Mouse (Mus musculus) gastrocnemius, postnatal 14 days (tissue): Measurements from ENCODE around the gene Serpina3m. TPM values are rescaled to one million over a fixed set of nuclear protein-coding genes. Genes with fewer than 3 reads are reported as not detected.
"Not testable (repeated sequence)": the region's sequence is repeated elsewhere in the genome, so short reads cannot be mapped to it uniquely, and the experiment has no call there.

ENCODE experiments used
- DNase-seq: peaks from one replicate; pipeline ENCODE4 v3.0.0; 2021; ENCODE audit warnings: mixed read lengths
- intact Hi-C: fragments of 180-260 bp; cut with DNase I; formaldehyde crosslinking; loops from one replicate; pipeline ENCODE4 v1.15.1; 2025; ENCODE audit warnings: low total_unique reads
- total RNA-seq, 2 experiments: library from RNA; stranded (reverse); gene quantifications; 2 replicates each; pipeline ENCODE4 v1.2.3; 2021

The Serpina3m gene
- total RNA-seq, 2 experiments from 2014 or later = not detected

GRCm38 (mm10) chr12:104381071-104381604 is 42.9 kb downstream of the Serpina3m start:
- DNase-seq, intact Hi-C loops: not testable (repeated sequence)

- intact Hi-C loops, DNase-seq: not testable (repeated sequence)
Measured at GRCm38 (mm10) chr12:104385987-104386386, 47.7 kb downstream of the Serpina3m start.

GRCm38 (mm10) chr12:104386878-104387277 is 48.6 kb downstream of the Serpina3m start:
- DNase-seq, intact Hi-C loops: not testable (repeated sequence)

GRCm38 (mm10) chr12:104388477-104388876 is 50.2 kb downstream of the Serpina3m start:
- intact Hi-C loops = no loop called here
- DNase-seq = no peak

GRCm38 (mm10) chr12:104391057-104391456 is 52.8 kb downstream of the Serpina3m start:
- intact Hi-C loops, DNase-seq: not testable (repeated sequence)

- intact Hi-C loops = no loop called here
Measured at GRCm38 (mm10) chr12:104403968-104404367, 65.7 kb downstream of the Serpina3m start.

GRCm38 (mm10) chr12:104406454-104406885 is 68.2 kb downstream of the Serpina3m start, which contains the start of gene Serpina3n:
Gene Serpina3n, plus strand, starts transcription at chr12:104406729.
- no peak for DNase-seq
- intact Hi-C loops = no loop called here

More at GRCm38 (mm10) chr12:104403968-104404367, 65.7 kb downstream of the Serpina3m start:
- no peak for DNase-seq

GRCm38 (mm10) chr12:104412507-104412906 is 74.2 kb downstream of the Serpina3m start:
- intact Hi-C loops = loop anchor here (10.0 kb wide), 1 partner anchor 338 kb away; no protein-coding TSS in a partner anchor
- DNase-seq = no peak

- DNase-seq = no peak
- intact Hi-C loops = loop anchor here (10.0 kb wide), 1 partner anchor 340 kb away; no protein-coding TSS in a partner anchor
Measured at GRCm38 (mm10) chr12:104414576-104414975, 76.3 kb downstream of the Serpina3m start.

- DNase-seq = peak; percentile 49
- intact Hi-C loops = loop anchor here (10.0 kb wide), 1 partner anchor 341 kb away; no protein-coding TSS in a partner anchor
Measured at GRCm38 (mm10) chr12:104415625-104416315, 77.5 kb downstream of the Serpina3m start.

- intact Hi-C loops = loop anchor here (10.0 kb wide), 1 partner anchor 344 kb away; no protein-coding TSS in a partner anchor
- DNase-seq = peak; percentile 75
Measured at GRCm38 (mm10) chr12:104418340-104419135, 80.3 kb downstream of the Serpina3m start.

- intact Hi-C loops = loop anchor here (10.0 kb wide), 1 partner anchor 344 kb away; no protein-coding TSS in a partner anchor
- no peak for DNase-seq
Measured at GRCm38 (mm10) chr12:104419136-104419462, 80.8 kb downstream of the Serpina3m start.

GRCm38 (mm10) chr12:104422615-104423392 is 84.5 kb downstream of the Serpina3m start:
- DNase-seq = no peak
- intact Hi-C loops = loop anchor here (5.0 kb wide), 1 partner anchor 426 kb away; no protein-coding TSS in a partner anchor

GRCm38 (mm10) chr12:104425591-104425990 is 87.3 kb downstream of the Serpina3m start:
- no peak for DNase-seq
- intact Hi-C loops = no loop called here

- intact Hi-C loops = no loop called here
- no peak for DNase-seq
Measured at GRCm38 (mm10) chr12:104426915-104427314, 88.6 kb downstream of the Serpina3m start.

- intact Hi-C loops = no loop called here
- DNase-seq = no peak
Measured at GRCm38 (mm10) chr12:104431359-104431758, 93.1 kb downstream of the Serpina3m start.

- intact Hi-C loops = no loop called here
- DNase-seq = no peak
Measured at GRCm38 (mm10) chr12:104433214-104433613, 94.9 kb downstream of the Serpina3m start.

GRCm38 (mm10) chr12:104433951-104434735 is 95.9 kb downstream of the Serpina3m start:
- no peak for DNase-seq
- intact Hi-C loops = no loop called here
